Mouse (Mus musculus) small intestine, adult 2 months (tissue): ENCODE results near the gene Fer.

Source experiments
- CTCF ChIP-seq: fragments of 200-500 bp; IDR thresholded peaks from 2 replicates; pipeline ENCODE4 v1.5.1; 2012; ENCODE audit warnings: low read depth, mild to moderate bottlenecking, control low read depth, inconsistent platforms, low read length, moderate library complexity, mixed read lengths; ENCODE audit not compliant: insufficient replicate concordance, insufficient read length; ENCODE audit errors: extremely low read depth
- POLR2A ChIP-seq: fragments of 200-500 bp; IDR thresholded peaks from 2 replicates; pipeline ENCODE4 v1.6.1; 2012; ENCODE audit warnings: low read depth, mild to moderate bottlenecking, control low read depth, inconsistent platforms, low read length, moderate library complexity

GRCm38 (mm10) chr17:64018870-64019269 is 156.0 kb downstream of the Fer start:
- TF ChIP-seq CTCF = no peak
- TF ChIP-seq POLR2A = no peak
